Mouse (Mus musculus) neutrophil, adult 83 days (primary cell): ENCODE results near the gene Rcor3. TPM values are rescaled to one million over a fixed set of nuclear protein-coding genes. Genes with fewer than 3 reads are reported as not detected.

Source experiments
- total RNA-seq, 2 experiments: library from RNA; stranded (reverse); gene quantifications; one replicate each; pipeline ENCODE4 v1.2.4; 2023

Rcor3 gene
- total RNA-seq = 10 to 100 TPM; 20.0 to 22.5 TPM

DNA sequence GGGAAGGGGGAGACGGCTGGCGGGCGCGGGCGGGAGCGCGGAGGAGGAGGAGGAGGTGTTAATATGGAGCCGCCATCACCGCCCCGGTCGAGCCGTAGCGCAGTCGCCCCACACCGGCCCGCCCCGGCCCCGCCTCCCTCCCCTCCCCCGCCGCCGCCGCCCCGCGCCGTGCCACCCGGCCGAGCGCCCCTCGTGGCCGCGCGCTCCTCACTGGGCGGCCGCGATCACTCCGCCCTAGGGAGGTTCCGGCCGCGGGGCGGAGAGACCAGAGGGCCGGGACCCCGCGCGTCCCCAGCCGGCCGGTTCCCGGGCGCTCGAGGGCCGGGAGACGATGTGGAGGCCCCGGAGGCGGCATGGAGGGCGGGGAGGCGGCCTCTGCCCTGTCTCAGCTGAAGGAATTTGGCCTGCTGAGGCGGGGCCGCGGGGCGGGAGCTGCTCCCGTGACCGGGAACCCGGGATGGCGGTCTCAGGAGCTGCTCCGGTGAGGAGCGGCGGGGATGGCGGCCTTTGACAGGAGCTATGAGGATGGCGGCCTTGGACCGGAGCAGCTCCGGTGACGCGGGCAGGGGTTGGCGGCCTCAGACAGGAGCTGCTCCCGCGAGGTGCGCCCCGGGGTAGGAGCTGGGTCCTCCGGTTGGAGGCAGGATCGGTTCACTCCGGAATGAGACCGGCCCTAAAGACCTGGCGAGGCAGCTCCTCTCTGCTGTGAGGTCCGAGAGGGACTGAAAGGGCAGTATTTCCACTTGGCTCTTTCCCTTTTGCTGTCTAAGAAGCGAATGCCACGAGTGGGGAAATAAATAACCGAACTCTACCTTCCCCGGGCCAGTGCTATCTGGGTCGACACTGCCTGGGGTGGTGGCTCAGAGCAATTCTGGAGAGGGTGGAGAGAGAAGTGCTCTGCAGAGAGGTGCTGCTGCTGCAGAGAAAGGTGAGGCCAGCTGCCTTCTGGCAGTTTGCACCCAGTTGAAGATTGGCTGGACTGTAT lies at the start of gene Rcor3:
Rcor3 (minus strand) TSS at position 137 of the 985 bp plus-strand sequence.

GRCm38 (mm10) chr1:192091806-192092772 lies 45.8 kb downstream of the Rcor3 start, which contains the start of gene Traf5:
Gene Traf5, minus strand, starts transcription at chr1:192092559.

Other genes with a start within 250 kb of the Rcor3 start
- 10 to 100 TPM in 1 of 2 experiments, 1 to 10 TPM in 1; 9.1 to 12.0 TPM for gene Slc30a1, start 231.3 kb downstream of the Rcor3 start, total RNA-seq
- 1 to 10 TPM in 1 of 2 experiments, under 1 TPM in 1; 0.68 to 1.6 TPM for gene Rd3, start 160.7 kb downstream of the Rcor3 start, total RNA-seq
- gene Traf5, start 45.5 kb downstream of the Rcor3 start, total RNA-seq = 10 to 100 TPM; 10.6 to 19.4 TPM
- gene Kcnh1, start 52.7 kb upstream of the Rcor3 start, total RNA-seq = not detected